Comparison of ENCODE assay signal across 1 mouse cellular context in the genomic region with DNA sequence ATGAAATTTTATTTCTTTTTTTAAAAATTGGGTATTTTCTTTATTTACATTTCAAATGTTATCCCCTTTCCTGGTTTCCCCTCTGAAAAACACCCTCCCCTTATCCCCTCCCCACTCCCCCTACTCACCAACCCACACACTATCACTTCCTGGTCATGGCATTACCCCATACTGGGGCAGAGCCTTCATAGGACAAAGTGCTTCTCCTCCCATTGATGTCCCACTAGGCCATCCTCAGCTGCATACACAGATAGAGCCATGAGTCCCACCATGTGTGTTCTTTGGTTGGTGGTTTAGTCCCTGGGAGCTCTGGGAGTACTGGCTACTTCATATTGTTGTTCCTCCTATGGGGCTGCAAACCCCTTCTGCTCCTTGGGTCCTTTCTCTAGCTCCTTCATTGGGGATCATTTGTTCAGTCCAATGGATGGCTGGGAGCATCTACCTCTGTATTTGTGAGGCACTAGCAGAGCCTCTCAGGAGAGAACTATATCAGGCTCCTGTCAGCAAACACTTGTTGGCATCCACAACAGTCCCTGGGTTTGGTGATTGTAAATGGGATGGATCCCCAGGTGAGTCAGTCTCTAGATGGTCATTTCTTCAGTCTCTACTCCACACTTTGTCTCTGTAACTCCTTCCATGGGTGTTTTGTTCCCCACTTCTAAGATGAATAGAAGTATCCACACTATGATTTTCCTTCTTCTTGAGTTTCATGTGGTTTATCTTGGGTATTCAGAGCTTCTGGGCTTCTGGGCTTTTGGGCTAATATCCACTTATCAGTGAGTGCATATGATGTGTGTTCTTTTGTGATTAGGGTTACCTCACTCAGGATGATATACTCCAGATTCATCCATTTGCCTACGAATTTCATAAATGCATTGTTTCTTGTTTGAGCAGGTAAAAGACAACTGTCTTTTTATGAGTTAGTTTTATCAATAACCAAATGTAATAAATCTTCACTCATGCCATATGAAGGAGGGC. TPM values are rescaled to one million over a fixed set of nuclear protein-coding genes. Genes with fewer than 3 reads are reported as not detected.
"Had no signal": no experiment of that assay in that cellular context is flagged by ENCODE, and none has a peak within 500 bp of the region (broad histone marks: within the 10 kb centered on the region; RNA-seq: fewer than 3 reads in every experiment).

No protein-coding gene starts in this region.

RNA-seq across cellular contexts. Expression of a gene that starts 27.7 kb away (rescaled TPM):
- total RNA-seq: neutrophil, adult 5-6 weeks had no signal
